Mouse (Mus musculus): ENCODE data around the gene Sgms1.
A peak's percentile ranks its signal among the peaks of the same experiment; 100 is the strongest.

Sgms1 gene

GRCm38 (mm10) chr19:32199133-32199532, 190.4 kb downstream of the Sgms1 start:
- no peak for DNase-seq

- DNase-seq, result no peak
These were observed 190.9 kb downstream of the Sgms1 start for GRCm38 (mm10) chr19:32198494-32199106.

GRCm38 (mm10) chr19:32196976-32197819, 192.3 kb downstream of the Sgms1 start:
- no peak for DNase-seq

GRCm38 (mm10) chr19:32196222-32196621, 193.3 kb downstream of the Sgms1 start:
- DNase-seq, result no peak

- DNase-seq, result no peak
These were observed 194.7 kb downstream of the Sgms1 start for GRCm38 (mm10) chr19:32194863-32195262.

GRCm38 (mm10) chr19:32194074-32194473, 195.4 kb downstream of the Sgms1 start:
- DNase-seq, result no peak

GRCm38 (mm10) chr19:32191596-32191995, 197.9 kb downstream of the Sgms1 start:
- no peak for DNase-seq

GRCm38 (mm10) chr19:32189961-32190360, 199.6 kb downstream of the Sgms1 start:
- DNase-seq, result no peak

- DNase-seq, result no peak
These were observed 200.5 kb downstream of the Sgms1 start for GRCm38 (mm10) chr19:32189036-32189436.

GRCm38 (mm10) chr19:32186594-32187092, 202.9 kb downstream of the Sgms1 start:
- no peak for DNase-seq

- DNase-seq, result no peak
These were observed 206.5 kb downstream of the Sgms1 start for GRCm38 (mm10) chr19:32183005-32183404.

GRCm38 (mm10) chr19:32182471-32182870, 207.0 kb downstream of the Sgms1 start:
- DNase-seq, result no peak

GRCm38 (mm10) chr19:32181721-32182394, 207.7 kb downstream of the Sgms1 start:
- DNase-seq, result no peak

GRCm38 (mm10) chr19:32180756-32181674, 208.5 kb downstream of the Sgms1 start:
- no peak for DNase-seq

GRCm38 (mm10) chr19:32179978-32180413, 209.5 kb downstream of the Sgms1 start:
- no peak for DNase-seq

- no peak for DNase-seq
These were observed 210.0 kb downstream of the Sgms1 start for GRCm38 (mm10) chr19:32179514-32179913.

- peak; percentile 26 to 50 for DNase-seq
These were observed 211.4 kb downstream of the Sgms1 start for GRCm38 (mm10) chr19:32178161-32178560.

GRCm38 (mm10) chr19:32176458-32176857, 213.1 kb downstream of the Sgms1 start:
- no peak for DNase-seq

- DNase-seq, result no peak
These were observed 213.5 kb downstream of the Sgms1 start for GRCm38 (mm10) chr19:32175991-32176390.

- no peak for DNase-seq
These were observed 214.5 kb downstream of the Sgms1 start for GRCm38 (mm10) chr19:32175013-32175412.

GRCm38 (mm10) chr19:32174561-32174960, 215.0 kb downstream of the Sgms1 start:
- no peak for DNase-seq

GRCm38 (mm10) chr19:32173522-32174184, 215.9 kb downstream of the Sgms1 start:
- DNase-seq, result no peak

Measured in cerebellum, adult 18-20 months (tissue).